Mouse (Mus musculus) embryonic facial prominence, embryonic 14.5 days (tissue): Measurements from ENCODE around the gene Cstb. TPM values are rescaled to one million over a fixed set of nuclear protein-coding genes. Genes with fewer than 3 reads are reported as not detected.
A peak's percentile ranks its signal among the peaks of the same experiment; 100 is the strongest.

Experiments
- ATAC-seq: fragments of 200-750 bp; cut with Nextera tagmentation; 2 replicates; pipeline ENCODE4 v1.8.0; 2017; ENCODE audit warnings: low read depth, moderate number of reproducible peaks, moderate TSS enrichment
- DNase-seq: peaks from one replicate; pipeline ENCODE4 v3.0.0-alpha.2; 2015; ENCODE audit warnings: low spot score
- H3K27ac ChIP-seq: fragments of 300-500 bp; sonication (generic); replicated peaks from 2 replicates; pipeline ENCODE4 v1.5.1; 2014; ENCODE audit warnings: low read depth, mild to moderate bottlenecking, low read length, moderate library complexity
- H3K27me3 ChIP-seq: fragments of 300-500 bp; sonication (generic); replicated peaks from 2 replicates; pipeline ENCODE4 v1.6.1; 2014; ENCODE audit warnings: low read length; ENCODE audit not compliant: control insufficient read depth, insufficient read depth
- H3K36me3 ChIP-seq: fragments of 300-500 bp; sonication (generic); 2 replicates; pipeline ENCODE4 v1.6.1; 2014; ENCODE audit warnings: low read length, mixed read lengths; ENCODE audit not compliant: control insufficient read depth, insufficient read depth
- H3K4me1 ChIP-seq: fragments of 300-500 bp; sonication (generic); 2 replicates; pipeline ENCODE4 v1.6.1; 2014; ENCODE audit warnings: antibody characterized with exemption, low read length; ENCODE audit not compliant: control insufficient read depth, insufficient read depth
- H3K4me2 ChIP-seq: fragments of 300-500 bp; sonication (generic); 2 replicates; pipeline ENCODE4 v1.6.1; 2014; ENCODE audit warnings: low read depth, mild to moderate bottlenecking, low read length, moderate library complexity, mixed read lengths
- H3K4me3 ChIP-seq: fragments of 300-500 bp; sonication (generic); 2 replicates; pipeline ENCODE4 v1.5.1; 2014; ENCODE audit warnings: low read depth, mild to moderate bottlenecking, low read length
- H3K9ac ChIP-seq: fragments of 300-500 bp; sonication (generic); 2 replicates; pipeline ENCODE4 v1.6.1; 2014; ENCODE audit warnings: low read depth, mild to moderate bottlenecking, low read length, moderate library complexity, mixed read lengths
- H3K9me3 ChIP-seq: fragments of 300-500 bp; sonication (generic); 2 replicates; pipeline ENCODE4 v1.6.1; 2016; ENCODE audit warnings: low read length; ENCODE audit not compliant: control insufficient read depth
- WGBS: fragments of 180-500 bp; shearing (Covaris S2); extraction: QIAGEN DNeasy Blood & Tissue Kit; methylation state at CpG from one replicate; pipeline ENCODE4 v1.1.7; 2014; 5-methylcytosine and 5-hydroxymethylcytosine counted together
- polyA plus RNA-seq: library from polyadenylated mRNA; unstranded; fragments of >200 nt; fragmentation: Nextera tagmentation; extraction: Ambion mirVana; gene quantifications from 2 replicates; pipeline ENCODE4 v1.2.1, GENCODE M21; 2014

Gene Cstb
- polyA plus RNA-seq = 249 and 258 TPM in 2 replicates

DNA sequence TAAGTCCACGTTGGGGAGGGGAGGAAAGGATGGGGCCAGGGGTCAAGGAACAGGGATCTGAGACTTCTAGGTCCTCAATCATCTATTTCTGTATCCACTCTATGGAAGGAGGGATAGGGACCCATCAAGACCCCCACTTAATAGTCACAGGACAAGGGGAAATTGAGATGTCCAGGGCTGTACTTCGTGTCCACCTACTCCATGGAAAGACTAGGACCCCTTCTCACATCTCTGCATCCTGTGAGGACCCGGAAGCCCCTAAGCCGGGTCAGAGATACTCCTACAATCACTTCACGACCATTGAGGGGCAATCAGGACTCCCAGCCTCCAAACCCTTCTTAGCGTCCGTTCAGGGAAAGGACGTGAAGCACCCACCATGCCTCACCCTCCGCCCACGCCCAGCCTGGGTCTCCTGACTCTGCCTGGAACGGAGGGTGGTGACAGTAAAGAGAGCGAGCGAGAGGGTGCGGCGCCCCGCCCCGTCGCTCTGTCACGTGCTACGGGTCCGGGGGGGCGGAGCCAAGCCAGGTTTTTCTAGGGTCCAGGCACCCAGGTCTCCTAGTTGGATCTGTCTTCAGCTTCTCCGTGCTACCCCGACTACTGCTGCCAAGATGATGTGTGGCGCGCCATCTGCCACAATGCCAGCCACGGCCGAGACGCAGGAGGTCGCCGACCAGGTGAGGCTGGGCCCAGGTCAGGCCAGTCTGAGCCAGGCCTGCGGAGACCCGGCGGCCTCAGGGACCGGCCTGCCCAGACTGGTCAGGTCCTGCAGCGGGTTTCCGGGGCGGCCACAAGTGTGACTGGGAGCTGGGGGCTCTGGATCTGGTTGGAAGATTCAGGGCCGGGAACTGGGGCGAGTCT lies at the start of gene Cstb:
Gene Cstb (plus strand): TSS at position 489 of the 861 bp plus-strand sequence.
- Histone ChIP-seq H3K9ac (peak within 1 kb of the TSS; percentile 88), H3K4me3 (peak within 1 kb of the TSS; percentile 72), H3K4me2 (peak within 1 kb of the TSS; percentile 54), H3K4me1 (peaks cover 4% of the 10 kb centered on the region; the same call in 1 of the 2 replicates), H3K27me3 (no peaks in the 10 kb centered on the region), H3K27ac (peak within 1 kb of the TSS; percentile 66), H3K9me3 (no peaks in the 10 kb centered on the region), H3K36me3 (peaks cover 19% of the 10 kb centered on the region)
- 2% methylated on average over 23 of the region's 40 CpGs for WGBS
- ATAC-seq (peak; percentile 93), DNase-seq (peak; percentile 90)

DNA sequence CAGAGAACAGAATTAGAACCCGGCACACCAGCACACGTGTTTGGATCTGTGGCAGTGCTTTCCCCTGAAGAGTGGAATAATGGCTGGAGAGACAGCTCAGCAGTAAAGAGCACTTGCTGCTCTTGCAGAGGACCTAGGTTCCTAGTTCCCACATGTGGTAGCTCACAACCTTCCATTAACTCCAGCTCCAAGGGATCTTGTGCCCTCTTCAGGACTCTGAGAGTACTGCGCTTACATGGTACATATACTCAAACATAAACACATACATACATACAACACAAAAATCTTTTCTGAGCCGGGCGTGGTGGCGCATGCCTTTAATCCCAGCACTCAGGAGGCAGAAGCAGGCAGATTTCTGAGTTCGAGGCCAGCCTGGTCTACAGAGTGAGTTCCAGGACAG lies 47.0 kb upstream of the Cstb start:
- no peaks in the 10 kb centered on the region for H3K4me1 ChIP-seq
- DNase-seq (no peak), ATAC-seq (no peak)
- H3K9me3 ChIP-seq = no peaks in the 10 kb centered on the region
- H3K4me3 ChIP-seq = no peak overlapping the region
- H3K4me2 ChIP-seq = no peak overlapping the region
- no peak overlapping the region for H3K27ac ChIP-seq
- H3K9ac ChIP-seq = no peak overlapping the region
- H3K36me3 ChIP-seq = no peaks in the 10 kb centered on the region
- 95% methylated on average over 7 of the region's 7 CpGs for WGBS
- no peaks in the 10 kb centered on the region for H3K27me3 ChIP-seq

DNA sequence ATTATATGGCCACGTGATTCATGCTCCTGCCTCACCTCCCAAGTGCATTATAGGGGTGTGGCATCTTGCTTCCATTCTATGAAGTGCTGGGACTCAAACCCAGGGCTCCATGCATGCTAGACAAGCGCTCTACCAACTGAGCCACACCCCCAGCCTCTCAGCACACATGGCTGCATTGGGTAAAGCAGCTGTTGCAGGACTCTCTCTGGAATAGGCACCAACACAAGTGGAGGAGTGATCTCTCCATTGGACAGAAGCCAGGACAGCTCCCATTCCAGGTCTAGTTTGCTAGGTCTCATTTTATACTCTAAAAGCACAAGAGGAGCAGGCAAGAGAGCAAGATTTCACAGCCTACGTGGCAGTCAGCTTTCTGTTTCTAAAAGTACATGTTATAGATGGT lies 41.9 kb upstream of the Cstb start:
- Histone ChIP-seq H3K27me3 (no peaks in the 10 kb centered on the region), H3K4me3 (no peak overlapping the region), H3K4me2 (no peak overlapping the region), H3K4me1 (no peaks in the 10 kb centered on the region), H3K36me3 (no peaks in the 10 kb centered on the region), H3K27ac (no peak overlapping the region), H3K9me3 (no peaks in the 10 kb centered on the region), H3K9ac (no peak overlapping the region)
- 73% methylated on average over 3 of the region's 3 CpGs for WGBS
- ATAC-seq (no peak), DNase-seq (no peak)

GRCm38 (mm10) chr10:78385520-78385919 lies 39.9 kb upstream of the Cstb start:
- H3K4me2 ChIP-seq = no peak overlapping the region
- DNase-seq = no peak
- WGBS = 80% methylated on average over 5 of the region's 5 CpGs
- no peaks in the 10 kb centered on the region for H3K9me3 ChIP-seq
- no peak for ATAC-seq
- no peak overlapping the region for H3K27ac ChIP-seq
- no peak overlapping the region for H3K9ac ChIP-seq
- H3K4me1 ChIP-seq = no peaks in the 10 kb centered on the region
- peaks cover 9% of the 10 kb centered on the region; the same call in 1 of the 2 replicates for H3K27me3 ChIP-seq
- H3K36me3 ChIP-seq = no peaks in the 10 kb centered on the region
- no peak overlapping the region for H3K4me3 ChIP-seq

DNA sequence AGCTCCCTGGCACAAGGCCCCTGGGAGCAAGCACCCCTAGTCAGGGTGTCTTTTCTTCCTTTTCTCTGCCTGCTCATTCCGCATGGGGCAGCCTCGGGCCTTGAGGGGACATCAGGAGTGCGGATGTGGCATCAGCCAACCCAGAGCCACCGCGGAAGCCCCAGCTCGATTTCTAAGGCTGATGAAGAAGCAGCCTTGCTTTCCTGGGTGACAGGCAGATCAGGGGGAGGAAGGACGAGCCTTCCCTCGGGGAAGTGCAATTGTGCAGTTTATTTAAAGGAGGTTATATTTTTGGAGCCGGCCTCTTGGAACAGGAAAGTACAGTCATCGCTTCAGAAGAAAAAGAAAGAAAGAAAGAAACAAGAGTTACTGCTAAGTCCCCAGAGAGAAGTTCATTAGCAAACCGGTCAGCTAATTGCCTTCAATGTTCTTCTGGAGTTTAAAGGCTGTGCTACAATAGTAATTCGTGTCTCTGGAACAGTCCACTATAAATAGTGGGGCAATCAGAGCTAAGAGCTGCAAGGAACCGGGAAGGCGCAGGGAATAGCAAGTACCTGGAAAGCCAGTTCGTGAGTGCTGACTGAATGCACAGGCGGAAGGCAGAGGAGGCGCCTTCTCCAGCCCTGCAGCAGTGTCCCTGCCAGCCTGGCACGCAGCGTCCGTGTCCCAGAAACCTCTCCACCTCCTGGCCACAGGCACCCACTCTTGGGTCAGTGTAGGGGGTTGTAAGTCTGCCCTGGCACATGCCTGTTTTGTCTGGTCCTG lies 37.1 kb upstream of the Cstb start:
- Histone ChIP-seq H3K4me3 (no peak overlapping the region), H3K4me2 (no peak overlapping the region), H3K36me3 (no peaks in the 10 kb centered on the region), H3K4me1 (no peaks in the 10 kb centered on the region), H3K27ac (no peak overlapping the region), H3K9me3 (no peaks in the 10 kb centered on the region), H3K9ac (no peak overlapping the region), H3K27me3 (peaks cover 24% of the 10 kb centered on the region)
- ATAC-seq = no peak
- no peak for DNase-seq
- WGBS = 58% methylated on average over 20 of the region's 20 CpGs

- no peaks in the 10 kb centered on the region for H3K9me3 ChIP-seq
- DNase-seq = no peak
- no peak for ATAC-seq
- no peaks in the 10 kb centered on the region for H3K4me1 ChIP-seq
- 13% methylated on average over 4 of the region's 4 CpGs for WGBS
- no peak overlapping the region for H3K9ac ChIP-seq
- peaks cover 24% of the 10 kb centered on the region for H3K27me3 ChIP-seq
- H3K4me2 ChIP-seq = no peak overlapping the region
- no peak overlapping the region for H3K27ac ChIP-seq
- H3K4me3 ChIP-seq = no peak overlapping the region
- no peaks in the 10 kb centered on the region for H3K36me3 ChIP-seq
These were observed 34.4 kb upstream of the Cstb start for GRCm38 (mm10) chr10:78390982-78391470.

DNA sequence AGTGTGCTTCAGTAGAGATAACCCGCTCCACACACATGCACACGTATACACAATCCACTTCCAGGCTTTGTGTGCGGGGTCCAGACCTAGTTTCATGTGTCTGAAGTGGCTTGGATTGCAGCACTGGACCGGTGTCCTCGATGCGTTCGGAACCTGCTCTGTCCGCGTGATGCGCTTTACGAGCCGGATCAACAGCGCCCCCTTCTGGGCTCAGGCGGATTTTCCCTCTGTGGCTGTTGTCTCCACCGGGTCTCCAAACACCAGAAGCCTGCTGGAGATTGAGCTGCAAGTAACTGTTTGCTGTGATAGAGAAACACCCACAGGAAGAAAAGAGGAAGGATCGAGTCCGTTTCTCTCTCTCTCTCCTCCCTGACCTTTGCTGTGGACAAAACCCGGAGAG lies 33.4 kb upstream of the Cstb start:
- H3K27ac ChIP-seq = no peak overlapping the region
- H3K9ac ChIP-seq = no peak overlapping the region
- WGBS = 1% methylated on average over 18 of the region's 18 CpGs
- no peak overlapping the region for H3K4me2 ChIP-seq
- DNase-seq (peak; percentile 69), ATAC-seq (no peak)
- H3K4me3 ChIP-seq = no peak overlapping the region
- peaks cover 24% of the 10 kb centered on the region for H3K27me3 ChIP-seq
- H3K4me1 ChIP-seq = no peaks in the 10 kb centered on the region
- no peaks in the 10 kb centered on the region for H3K9me3 ChIP-seq
- H3K36me3 ChIP-seq = no peaks in the 10 kb centered on the region

DNA sequence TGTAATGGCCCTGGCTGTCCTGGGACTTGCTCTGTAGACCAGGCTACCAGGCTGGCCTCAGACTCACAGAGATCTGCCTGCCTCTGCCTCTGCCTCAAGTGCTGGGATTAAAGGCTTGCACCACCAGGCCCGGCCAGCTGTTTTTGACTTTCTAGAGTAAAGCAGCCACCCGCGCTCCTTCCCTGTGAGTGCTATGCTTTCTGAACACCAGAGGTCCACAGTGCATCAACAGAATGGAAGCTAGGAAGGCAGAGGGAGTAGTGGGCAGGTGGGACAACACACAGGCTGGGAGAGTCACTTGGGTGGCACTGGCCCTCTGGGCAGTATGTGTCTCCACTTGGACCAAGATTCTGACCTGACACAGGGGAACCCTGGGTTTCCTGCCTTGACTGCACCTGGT lies 30.1 kb upstream of the Cstb start:
- ATAC-seq (no peak), DNase-seq (no peak)
- H3K9ac ChIP-seq = no peak overlapping the region
- H3K4me1 ChIP-seq = no peaks in the 10 kb centered on the region
- peaks cover 10% of the 10 kb centered on the region for H3K36me3 ChIP-seq
- WGBS = 79% methylated on average over 3 of the region's 3 CpGs
- no peak overlapping the region for H3K4me2 ChIP-seq
- peaks cover 17% of the 10 kb centered on the region for H3K27me3 ChIP-seq
- no peak overlapping the region for H3K27ac ChIP-seq
- H3K9me3 ChIP-seq = no peaks in the 10 kb centered on the region
- no peak overlapping the region for H3K4me3 ChIP-seq
